In the genomic region with DNA sequence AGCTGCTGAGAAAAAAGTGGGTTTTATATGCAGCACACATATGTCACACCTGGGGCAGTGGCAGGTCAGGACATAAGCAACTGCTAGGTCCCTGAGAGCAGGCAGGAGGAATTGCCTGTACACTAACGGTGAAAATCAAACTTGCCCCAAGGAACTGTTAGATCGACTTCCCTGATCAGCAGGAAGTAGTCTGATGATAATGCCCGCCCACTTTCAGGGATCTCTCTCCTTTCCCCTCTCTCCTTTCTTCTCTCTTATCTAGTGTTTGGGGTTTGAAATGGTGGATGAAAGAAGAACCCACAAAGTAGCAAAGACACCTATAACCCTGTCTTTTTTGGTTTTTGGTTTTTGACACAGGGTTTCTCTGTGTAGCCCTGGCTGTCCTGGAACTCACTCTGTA, we compare ENCODE assay signal across 9 mouse cellular contexts. TPM values are rescaled to one million over a fixed set of nuclear protein-coding genes. Genes with fewer than 3 reads are reported as not detected.
DNase-seq lines count a peak whose midpoint lies in the region; ATAC-seq and TF ChIP-seq lines count a peak whose summit lies in the region.
"Had no signal": no experiment of that assay in that cellular context is flagged by ENCODE, and none has a peak within 500 bp of the region (broad histone marks: within the 10 kb centered on the region; RNA-seq: fewer than 3 reads in every experiment).

No protein-coding gene starts in this region.

- WGBS in hindbrain, embryonic 10.5 days = 40% methylated on average over 3 of the region's 3 CpGs
- WGBS in hindbrain, embryonic 11.5 days = 40% methylated on average over 3 of the region's 3 CpGs
- 38% methylated on average over 3 of the region's 3 CpGs for WGBS in limb, embryonic 15.5 days

- peaks cover 38% of the 10 kb centered on the region for H3K4me1 ChIP-seq in hindbrain, embryonic 10.5 days (replicated peaks)
- H3K4me1 ChIP-seq in hindbrain, embryonic 11.5 days (replicated peaks; ENCODE audit: control insufficient read depth, insufficient read depth, low read length) = no peaks in the 10 kb centered on the region; the same call in 1 of the 2 replicates
- H3K4me1 ChIP-seq in MEL (ENCODE audit: control insufficient read depth in 1 of 2, insufficient read depth in 2 of 2, low read length in 2 of 2) = peaks cover 9 to 13% of the 10 kb centered on the region in 2 experiments
- peaks cover 13% of the 10 kb centered on the region for H3K4me1 ChIP-seq in limb, embryonic 15.5 days

- H3K27me3 ChIP-seq in hindbrain, embryonic 10.5 days (ENCODE audit: insufficient read depth, poor library complexity, severe bottlenecking) = no peaks in the 10 kb centered on the region
- no peaks in the 10 kb centered on the region for H3K27me3 ChIP-seq in hindbrain, embryonic 11.5 days (ENCODE audit: control insufficient read depth, insufficient read depth, low read length)
- 0 out of 4 replicates have a peak, but pooled peaks cover 0 to 1% of the 10 kb centered on the region in 2 experiments for H3K27me3 ChIP-seq in MEL (ENCODE audit: control insufficient read depth in 1 of 2, insufficient read depth in 2 of 2, low read length in 2 of 2)
- H3K27me3 ChIP-seq in limb, embryonic 15.5 days = no peaks in the 10 kb centered on the region

- no peak for TF ChIP-seq CTCF in MEL (IDR thresholded peaks at IDR 0.05 in 2 of 3, conservative IDR thresholded peaks at IDR 0.05 in 1 of 3; ENCODE audit: control insufficient read depth in 1 of 3, insufficient read depth in 1 of 3, low read depth in 2 of 3, low read length in 3 of 3, poor library complexity in 1 of 3, severe bottlenecking in 1 of 3)

- no peaks in the 10 kb centered on the region for H3K36me3 ChIP-seq in hindbrain, embryonic 10.5 days
- no peaks in the 10 kb centered on the region for H3K36me3 ChIP-seq in hindbrain, embryonic 11.5 days (ENCODE audit: control insufficient read depth, insufficient read depth, low read length)
- peaks cover 0 to 12% of the 10 kb centered on the region in 2 experiments; a peak in 2 of 4 replicates for H3K36me3 ChIP-seq in MEL (ENCODE audit: control insufficient read depth in 1 of 2, insufficient read depth in 2 of 2, low read length in 2 of 2)
- no peaks in the 10 kb centered on the region for H3K36me3 ChIP-seq in limb, embryonic 15.5 days

- no peaks in the 10 kb centered on the region; the same call in 1 of the 2 replicates for H3K79me2 ChIP-seq in MEL (ENCODE audit: control insufficient read depth, insufficient read depth, low read length, poor library complexity)

- no peak for DNase-seq in hindbrain, embryonic 10.5 days (ENCODE audit: low spot score)
- DNase-seq in hindbrain, embryonic 11.5 days (ENCODE audit: low spot score) = no peak
- DNase-seq in 3T3-L1 (ENCODE audit: low read depth, low spot score) (peak; percentile 43), MEL (ENCODE audit: low read depth, low spot score) (peak; percentile 81)
- DNase-seq in right cerebral cortex, adult 2 months (ENCODE audit: low spot score in 2 of 2) = no peak
- no peak for DNase-seq in testis, postnatal 14 days (ENCODE audit: low spot score)
- DNase-seq: layer of hippocampus, postnatal 36 days had no signal

- H3K27ac ChIP-seq in hindbrain, embryonic 10.5 days = no peak overlapping the region
- no peak overlapping the region for H3K27ac ChIP-seq in hindbrain, embryonic 11.5 days (ENCODE audit: low read depth, low read length)
- peak overlapping the region; percentile 86 for H3K27ac ChIP-seq in MEL (ENCODE audit: control insufficient read depth, low read depth, low read length)
- peak overlapping the region; percentile 17; the same call in 1 of the 2 replicates for H3K27ac ChIP-seq in limb, embryonic 15.5 days

- H3K9me3 ChIP-seq in hindbrain, embryonic 10.5 days = no peaks in the 10 kb centered on the region
- no peaks in the 10 kb centered on the region for H3K9me3 ChIP-seq in hindbrain, embryonic 11.5 days (ENCODE audit: control insufficient read depth, low read length)
- no peaks in the 10 kb centered on the region for H3K9me3 ChIP-seq in MEL (replicated peaks; ENCODE audit: insufficient read depth, low read length)
- no peaks in the 10 kb centered on the region for H3K9me3 ChIP-seq in limb, embryonic 15.5 days

- no peak for ATAC-seq in hindbrain, embryonic 11.5 days (ENCODE audit: low FRiP score)
- no peak for ATAC-seq in limb, embryonic 15.5 days (ENCODE audit: insufficient number of reproducible peaks, low FRiP score, low TSS enrichment, low read depth)
- no peak for ATAC-seq in megakaryocyte progenitor cell, adult 5-6 weeks (replicated peaks; ENCODE audit: poor library complexity)

- no peak for TF ChIP-seq RAD21 in MEL (IDR thresholded peaks at IDR 0.05; ENCODE audit: low read depth, low read length)

- H3K4me2 ChIP-seq in hindbrain, embryonic 11.5 days (replicated peaks; ENCODE audit: low read depth, low read length) = no peak overlapping the region
- H3K4me2 ChIP-seq in limb, embryonic 15.5 days = peak overlapping the region; percentile 58

- H3K4me3 ChIP-seq in hindbrain, embryonic 10.5 days = peak overlapping the region; percentile 52; the same call in 1 of the 2 replicates
- H3K4me3 ChIP-seq in hindbrain, embryonic 11.5 days (ENCODE audit: low read depth, low read length) = no peak overlapping the region
- H3K4me3 ChIP-seq in MEL (ENCODE audit: control insufficient read depth in 1 of 2, insufficient read depth in 1 of 2, low read depth in 2 of 2, low read length in 2 of 2) = peak overlapping the region; percentile 50 to 72
- peak overlapping the region; percentile 35 for H3K4me3 ChIP-seq in limb, embryonic 15.5 days

- no peak overlapping the region for H3K9ac ChIP-seq in hindbrain, embryonic 11.5 days (ENCODE audit: low read depth, low read length)
- peak overlapping the region; percentile 57 for H3K9ac ChIP-seq in MEL (ENCODE audit: control insufficient read depth, low read depth, low read length, poor library complexity, severe bottlenecking)
- H3K9ac ChIP-seq in limb, embryonic 15.5 days = no peak overlapping the region

- peak in 1 of 2 experiments; percentile 53; a peak in 3 of 4 replicates for TF ChIP-seq EP300 in MEL (IDR thresholded peaks at IDR 0.05; ENCODE audit: low read depth in 1 of 2, low read length in 2 of 2)

- no peak for TF ChIP-seq POLR2A in MEL (IDR thresholded peaks at IDR 0.05; ENCODE audit: control insufficient read depth in 1 of 2, insufficient read depth in 1 of 2, low read depth in 1 of 2, low read length in 2 of 2, poor library complexity in 1 of 2)

TF ChIP-seq in MEL, 35 proteins besides CTCF, POLR2A, EP300 and RAD21 (continues in another document):
- TF ChIP-seq GATA1 (IDR thresholded peaks at IDR 0.05; ENCODE audit: low read depth, low read length) (peak; percentile 68), MAX (IDR thresholded peaks at IDR 0.05; ENCODE audit: low read length) (no peak), HCFC1 (IDR thresholded peaks at IDR 0.05; ENCODE audit: low read depth, low read length) (peak; percentile 34), CHD1 (IDR thresholded peaks at IDR 0.05; ENCODE audit: low read depth, low read length) (0 out of 2 replicates have a peak, but pooled peaks have one; percentile 69), MEF2A (IDR thresholded peaks at IDR 0.05; ENCODE audit: extremely low read depth, insufficient replicate concordance, low read depth, low read length, poor library complexity, severe bottlenecking) (no peak), POLR2AphosphoS2 (IDR thresholded peaks at IDR 0.05; ENCODE audit: low read length) (no peak), BHLHE40 (IDR thresholded peaks at IDR 0.05; ENCODE audit: borderline replicate concordance, low read depth, low read length) (no peak), NELFE (IDR thresholded peaks at IDR 0.05; ENCODE audit: low read depth, low read length) (peak; percentile 43; the same call in 1 of the 2 replicates), ELF1 (IDR thresholded peaks at IDR 0.05; ENCODE audit: low read depth, low read length) (peak; percentile 47; the same call in 1 of the 2 replicates), USF1 (IDR thresholded peaks at IDR 0.05; ENCODE audit: low read depth, low read length) (no peak), JUND (IDR thresholded peaks at IDR 0.05; ENCODE audit: low read depth, low read length) (no peak), POLR2AphosphoS5 (IDR thresholded peaks at IDR 0.05; ENCODE audit: borderline replicate concordance, low read depth, low read length) (no peak), SMC3 (IDR thresholded peaks at IDR 0.05; ENCODE audit: low read depth, low read length) (no peak)

RNA-seq across cellular contexts. Expression of gene D17Wsu92e, which starts 5.1 kb away (rescaled TPM):
- 10.7 and 13.0 TPM in 2 replicates for polyA plus RNA-seq in hindbrain, embryonic 10.5 days (2016; fragmentation: Nextera tagmentation; extraction: Ambion mirVana)
- polyA plus RNA-seq in hindbrain, embryonic 11.5 days (2014; fragmentation: Nextera tagmentation; extraction: Ambion mirVana) = 10.4 and 10.9 TPM in 2 replicates
- 66.5 and 72.5 TPM in 2 replicates for total RNA-seq in MEL (2012; rRNA removed)
- 100 to 1,000 TPM in 1 of 2 experiments, not detected in 1; 108 TPM for polyA plus RNA-seq in MEL (2012; ENCODE audit: insufficient read depth in 1 of 2, insufficient read length in 2 of 2, low read depth in 1 of 2, low replicate concordance in 2 of 2, missing spikeins in 1 of 2)
- 16.4 and 17.0 TPM in 2 replicates for polyA plus RNA-seq in limb, embryonic 15.5 days (2015; fragmentation: Nextera tagmentation; extraction: Ambion mirVana)
- 27.6 and 32.4 TPM in 2 replicates for total RNA-seq in megakaryocyte progenitor cell, adult 5-6 weeks (2015)
- total RNA-seq in megakaryocyte progenitor cell, adult 5-6 weeks (2017) = 46.4 and 57.5 TPM in 2 replicates

RNA-seq across cellular contexts. Expression of gene Snrpc, which starts 12.4 kb away (rescaled TPM):
- polyA plus RNA-seq in hindbrain, embryonic 10.5 days (2016; fragmentation: Nextera tagmentation; extraction: Ambion mirVana) = 419 and 433 TPM in 2 replicates
- polyA plus RNA-seq in hindbrain, embryonic 11.5 days (2014; fragmentation: Nextera tagmentation; extraction: Ambion mirVana) = 344 and 359 TPM in 2 replicates
- 217 and 219 TPM in 2 replicates for total RNA-seq in MEL (2012; rRNA removed)
- 100 to 1,000 TPM in 1 of 2 experiments, not detected in 1; 227 TPM for polyA plus RNA-seq in MEL (2012; ENCODE audit: insufficient read depth in 1 of 2, insufficient read length in 2 of 2, low read depth in 1 of 2, low replicate concordance in 2 of 2, missing spikeins in 1 of 2)
- 270 and 277 TPM in 2 replicates for polyA plus RNA-seq in limb, embryonic 15.5 days (2015; fragmentation: Nextera tagmentation; extraction: Ambion mirVana)
- 147 and 154 TPM in 2 replicates for total RNA-seq in megakaryocyte progenitor cell, adult 5-6 weeks (2015)
- total RNA-seq in megakaryocyte progenitor cell, adult 5-6 weeks (2017) = 128 and 132 TPM in 2 replicates

RNA-seq across cellular contexts. Expression of gene Uhrf1bp1, which starts 30.7 kb away (rescaled TPM):
- polyA plus RNA-seq in hindbrain, embryonic 10.5 days (2016; fragmentation: Nextera tagmentation; extraction: Ambion mirVana) = 6.9 and 7.7 TPM in 2 replicates
- 4.9 TPM in 2 replicates for polyA plus RNA-seq in hindbrain, embryonic 11.5 days (2014; fragmentation: Nextera tagmentation; extraction: Ambion mirVana)
- total RNA-seq in MEL (2012; rRNA removed) = 23.1 and 25.9 TPM in 2 replicates
- polyA plus RNA-seq in MEL (2012; ENCODE audit: insufficient read depth in 1 of 2, insufficient read length in 2 of 2, low read depth in 1 of 2, low replicate concordance in 2 of 2, missing spikeins in 1 of 2) = 10 to 100 TPM in 1 of 2 experiments, not detected in 1; 43.6 TPM
- polyA plus RNA-seq in limb, embryonic 15.5 days (2015; fragmentation: Nextera tagmentation; extraction: Ambion mirVana) = 4.5 and 5.7 TPM in 2 replicates
- 6.0 and 8.1 TPM in 2 replicates for total RNA-seq in megakaryocyte progenitor cell, adult 5-6 weeks (2015)
- total RNA-seq in megakaryocyte progenitor cell, adult 5-6 weeks (2017) = 8.4 and 9.3 TPM in 2 replicates

Comparison
In these comparisons a context has a peak if more than half of its experiments do, and no peak if none do; other contexts are left out.
1. DNase-seq: peak in 3T3-L1 (single experiment) and MEL (single experiment); none in hindbrain, embryonic 10.5 days (single experiment), hindbrain, embryonic 11.5 days (single experiment), right cerebral cortex, adult 2 months (0 of 2) and testis, postnatal 14 days (single experiment).
2. H3K27ac ChIP-seq: peak in MEL (single experiment) and limb, embryonic 15.5 days (single experiment); none in hindbrain, embryonic 10.5 days (single experiment) and hindbrain, embryonic 11.5 days (single experiment).